ENCODE assay signal across 9 mouse cellular contexts in the genomic region with DNA sequence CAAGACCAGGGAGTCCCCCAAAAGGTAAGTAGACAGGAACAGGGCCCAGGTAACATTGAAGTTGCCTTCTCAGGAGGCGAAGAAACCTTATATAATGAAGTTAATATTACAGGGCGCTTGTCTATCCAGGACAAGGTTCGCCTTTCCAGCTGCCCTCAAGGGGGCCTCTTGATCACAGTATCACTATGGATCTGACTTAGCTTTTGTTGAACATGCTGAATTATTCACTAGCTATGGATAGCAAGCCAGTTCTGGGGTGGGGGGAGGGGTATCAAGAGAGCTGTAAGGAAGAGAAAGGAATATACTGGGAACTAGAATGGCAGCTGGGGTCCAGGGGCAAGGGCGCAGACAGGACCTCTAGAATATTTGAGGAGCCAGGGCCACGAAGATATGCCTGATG. TPM values are rescaled to one million over a fixed set of nuclear protein-coding genes. Genes with fewer than 3 reads are reported as not detected.
DNase-seq lines count a peak whose midpoint lies in the region; ATAC-seq and TF ChIP-seq lines count a peak whose summit lies in the region.
"Had no signal": no experiment of that assay in that cellular context is flagged by ENCODE, and none has a peak within 500 bp of the region (broad histone marks: within the 10 kb centered on the region; RNA-seq: fewer than 3 reads in every experiment).

No protein-coding gene starts in this region.

- TF ChIP-seq EP300 in liver, postnatal 0 days (IDR thresholded peaks at IDR 0.05; ENCODE audit: low read depth) = no peak

- H3K4me1 ChIP-seq in hindbrain, embryonic 10.5 days (replicated peaks) = peaks cover 78% of the 10 kb centered on the region
- H3K4me1 ChIP-seq in hindbrain, postnatal 0 days (ENCODE audit: insufficient read depth, low read length) = peaks cover 33% of the 10 kb centered on the region
- peaks cover 56% of the 10 kb centered on the region for H3K4me1 ChIP-seq in embryonic facial prominence, embryonic 14.5 days (ENCODE audit: control insufficient read depth, insufficient read depth, low read length)
- peaks cover 72% of the 10 kb centered on the region for H3K4me1 ChIP-seq in liver, postnatal 0 days (ENCODE audit: insufficient read depth)

- H3K9ac ChIP-seq in hindbrain, postnatal 0 days (replicated peaks; ENCODE audit: low read length) = no peak overlapping the region
- no peak overlapping the region for H3K9ac ChIP-seq in embryonic facial prominence, embryonic 14.5 days (ENCODE audit: low read depth, low read length)
- H3K9ac ChIP-seq in liver, postnatal 0 days (replicated peaks) = no peak overlapping the region
- H3K9ac ChIP-seq: limb, embryonic 13.5 days had no signal

- H3K27ac ChIP-seq in hindbrain, embryonic 10.5 days = peak overlapping the region; percentile 84
- H3K27ac ChIP-seq in hindbrain, postnatal 0 days = no peak overlapping the region
- H3K27ac ChIP-seq in embryonic facial prominence, embryonic 14.5 days (replicated peaks; ENCODE audit: low read depth, low read length) = peak overlapping the region; percentile 36; the same call in 1 of the 2 replicates
- H3K27ac ChIP-seq in liver, postnatal 0 days (ENCODE audit: low read depth) = peak overlapping the region; percentile 70; the same call in 1 of the 2 replicates
- H3K27ac ChIP-seq: limb, embryonic 13.5 days had no signal

- H3K9me3 ChIP-seq in hindbrain, embryonic 10.5 days = no peaks in the 10 kb centered on the region
- H3K9me3 ChIP-seq in hindbrain, postnatal 0 days (ENCODE audit: low read length) = no peaks in the 10 kb centered on the region
- H3K9me3 ChIP-seq in embryonic facial prominence, embryonic 14.5 days (ENCODE audit: control insufficient read depth, low read length) = no peaks in the 10 kb centered on the region
- H3K9me3 ChIP-seq in liver, postnatal 0 days (ENCODE audit: low read length) = no peaks in the 10 kb centered on the region
- H3K9me3 ChIP-seq: limb, embryonic 13.5 days had no signal

- TF ChIP-seq POLR2A in brain, embryonic 14.5 days (IDR thresholded peaks at IDR 0.05; ENCODE audit: borderline replicate concordance, extremely low read depth, insufficient read depth, insufficient read length, poor library complexity, severe bottlenecking) = no peak

- WGBS in hindbrain, embryonic 10.5 days = 73% methylated on average over 5 of the region's 5 CpGs
- WGBS in hindbrain, postnatal 0 days = 58% methylated on average over 5 of the region's 5 CpGs
- 68% methylated on average over 5 of the region's 5 CpGs for WGBS in embryonic facial prominence, embryonic 14.5 days
- WGBS in liver, postnatal 0 days (ENCODE audit: insufficient replicate concordance) = 82% methylated on average over 5 of the region's 5 CpGs

- H3K36me3 ChIP-seq in hindbrain, embryonic 10.5 days = peaks cover 78% of the 10 kb centered on the region
- 0 out of 2 replicates have a peak, but pooled peaks cover 7% of the 10 kb centered on the region for H3K36me3 ChIP-seq in hindbrain, postnatal 0 days (ENCODE audit: insufficient read depth, low read length)
- H3K36me3 ChIP-seq in embryonic facial prominence, embryonic 14.5 days (ENCODE audit: control insufficient read depth, insufficient read depth, low read length) = peaks cover 22% of the 10 kb centered on the region; the same call in 1 of the 2 replicates
- H3K36me3 ChIP-seq in liver, postnatal 0 days (replicated peaks; ENCODE audit: insufficient read depth, low read length) = 0 out of 2 replicates have a peak, but pooled peaks cover 14% of the 10 kb centered on the region

- DNase-seq in hindbrain, embryonic 10.5 days (ENCODE audit: low spot score) = no peak
- no peak for DNase-seq in hindbrain, postnatal 0 days (ENCODE audit: low spot score)
- DNase-seq in brain, embryonic 14.5 days (ENCODE audit: low read depth) = peak; percentile 72
- no peak for DNase-seq in embryonic facial prominence, embryonic 14.5 days (ENCODE audit: low spot score)
- DNase-seq in liver, postnatal 0 days = no peak
- no peak for DNase-seq in frontal cortex, adult 2 months (ENCODE audit: extremely low spot score in 1 of 2, low spot score in 1 of 2)
- DNase-seq in MN1 (ENCODE audit: low spot score) = no peak
- DNase-seq: thymus, adult 18-20 months had no signal

- H3K4me2 ChIP-seq in hindbrain, postnatal 0 days (ENCODE audit: low read depth, low read length) = no peak overlapping the region
- H3K4me2 ChIP-seq in embryonic facial prominence, embryonic 14.5 days (ENCODE audit: low read depth, low read length) = no peak overlapping the region
- no peak overlapping the region for H3K4me2 ChIP-seq in liver, postnatal 0 days (ENCODE audit: low read depth, low read length)
- H3K4me2 ChIP-seq: limb, embryonic 13.5 days had no signal

- ATAC-seq in hindbrain, postnatal 0 days = no peak
- no peak for ATAC-seq in embryonic facial prominence, embryonic 14.5 days (ENCODE audit: low read depth)
- ATAC-seq in liver, postnatal 0 days = no peak

- H3K27me3 ChIP-seq in hindbrain, embryonic 10.5 days (ENCODE audit: insufficient read depth, poor library complexity, severe bottlenecking) = no peaks in the 10 kb centered on the region
- no peaks in the 10 kb centered on the region for H3K27me3 ChIP-seq in hindbrain, postnatal 0 days (ENCODE audit: insufficient read depth, low read length)
- H3K27me3 ChIP-seq in embryonic facial prominence, embryonic 14.5 days (replicated peaks; ENCODE audit: control insufficient read depth, insufficient read depth, low read length) = no peaks in the 10 kb centered on the region
- H3K27me3 ChIP-seq in liver, postnatal 0 days (ENCODE audit: insufficient read depth, low read length) = no peaks in the 10 kb centered on the region
- H3K27me3 ChIP-seq: limb, embryonic 13.5 days had no signal

- no peak overlapping the region for H3K4me3 ChIP-seq in hindbrain, embryonic 10.5 days
- H3K4me3 ChIP-seq in hindbrain, postnatal 0 days (ENCODE audit: low read length) = no peak overlapping the region
- H3K4me3 ChIP-seq in embryonic facial prominence, embryonic 14.5 days (ENCODE audit: low read depth, low read length) = no peak overlapping the region
- H3K4me3 ChIP-seq in liver, postnatal 0 days (ENCODE audit: low read depth, low read length) = no peak overlapping the region
- H3K4me3 ChIP-seq: limb, embryonic 13.5 days had no signal

- TF ChIP-seq CTCF in hindbrain, postnatal 0 days (IDR thresholded peaks at IDR 0.05; ENCODE audit: low read depth) = no peak
- no peak; the same call in 1 of the 2 replicates for TF ChIP-seq CTCF in brain, embryonic 14.5 days (IDR thresholded peaks at IDR 0.05; ENCODE audit: borderline replicate concordance, extremely low read depth, insufficient read depth, insufficient read length)
- TF ChIP-seq CTCF in liver, postnatal 0 days (IDR thresholded peaks at IDR 0.05; ENCODE audit: low read depth) = no peak

RNA-seq across cellular contexts. Expression of a gene that starts 18.7 kb away (rescaled TPM):
- polyA plus RNA-seq in hindbrain, embryonic 10.5 days (2016; fragmentation: Nextera tagmentation; extraction: Ambion mirVana) = 15.1 and 18.7 TPM in 2 replicates
- total RNA-seq in hindbrain, postnatal 0 days (2014; rRNA removed) = 138 and 151 TPM in 2 replicates
- 33.5 and 34.0 TPM in 2 replicates for polyA plus RNA-seq in hindbrain, postnatal 0 days (2015; fragmentation: Nextera tagmentation; extraction: Ambion mirVana)
- 53.1 and 74.0 TPM in 2 replicates for polyA plus RNA-seq in brain, embryonic 14.5 days (2012; rRNA removed)
- polyA plus RNA-seq in embryonic facial prominence, embryonic 14.5 days (2014; fragmentation: Nextera tagmentation; extraction: Ambion mirVana) = 10.2 and 11.6 TPM in 2 replicates
- 154 TPM in 2 replicates for polyA plus RNA-seq in liver, postnatal 0 days (2015; fragmentation: Nextera tagmentation; extraction: Ambion mirVana)
- 119 and 131 TPM in 2 replicates for polyA plus RNA-seq in frontal cortex, adult 2 months (2012; rRNA removed)

RNA-seq across cellular contexts. Expression of a gene that starts 45.0 kb away (rescaled TPM):
- polyA plus RNA-seq in hindbrain, embryonic 10.5 days (2016; fragmentation: Nextera tagmentation; extraction: Ambion mirVana) = 10.6 and 12.3 TPM in 2 replicates
- 21.3 and 31.8 TPM in 2 replicates for total RNA-seq in hindbrain, postnatal 0 days (2014; rRNA removed)
- 5.7 and 6.2 TPM in 2 replicates for polyA plus RNA-seq in hindbrain, postnatal 0 days (2015; fragmentation: Nextera tagmentation; extraction: Ambion mirVana)
- polyA plus RNA-seq in brain, embryonic 14.5 days (2012; rRNA removed) = 13.4 and 13.6 TPM in 2 replicates
- 15.6 and 16.1 TPM in 2 replicates for polyA plus RNA-seq in embryonic facial prominence, embryonic 14.5 days (2014; fragmentation: Nextera tagmentation; extraction: Ambion mirVana)
- 2.3 and 2.9 TPM in 2 replicates for polyA plus RNA-seq in liver, postnatal 0 days (2015; fragmentation: Nextera tagmentation; extraction: Ambion mirVana)
- 22.1 and 26.6 TPM in 2 replicates for polyA plus RNA-seq in frontal cortex, adult 2 months (2012; rRNA removed)

RNA-seq across cellular contexts. Expression of a gene that starts 56.4 kb away (rescaled TPM):
- polyA plus RNA-seq in hindbrain, embryonic 10.5 days (2016; fragmentation: Nextera tagmentation; extraction: Ambion mirVana) = 42.3 and 44.4 TPM in 2 replicates
- total RNA-seq in hindbrain, postnatal 0 days (2014; rRNA removed) = 6.2 and 7.7 TPM in 2 replicates
- 7.4 and 7.9 TPM in 2 replicates for polyA plus RNA-seq in hindbrain, postnatal 0 days (2015; fragmentation: Nextera tagmentation; extraction: Ambion mirVana)
- polyA plus RNA-seq in brain, embryonic 14.5 days (2012; rRNA removed) = 22.3 and 23.7 TPM in 2 replicates
- 5.2 and 6.1 TPM in 2 replicates for polyA plus RNA-seq in embryonic facial prominence, embryonic 14.5 days (2014; fragmentation: Nextera tagmentation; extraction: Ambion mirVana)
- 6.0 and 6.8 TPM in 2 replicates for polyA plus RNA-seq in liver, postnatal 0 days (2015; fragmentation: Nextera tagmentation; extraction: Ambion mirVana)
- 0.84 and 1.0 TPM in 2 replicates for polyA plus RNA-seq in frontal cortex, adult 2 months (2012; rRNA removed)
